Mouse (Mus musculus) liver, embryonic 14.5 days (tissue): Measurements from ENCODE around the gene Efhd2. TPM values are rescaled to one million over a fixed set of nuclear protein-coding genes. Genes with fewer than 3 reads are reported as not detected.

ENCODE experiments used
- ATAC-seq: fragments of 200-750 bp; cut with Nextera tagmentation; 2 replicates; pipeline ENCODE4 v1.8.0; 2017; ENCODE audit warnings: moderate number of reproducible peaks, mild to moderate bottlenecking, moderate library complexity; ENCODE audit not compliant: insufficient read depth
- DNase-seq, 3 experiments: peaks; one replicate each; pipeline ENCODE4 v3.0.0-alpha.2; 2012 to 2013; ENCODE audit warnings: low read depth in 3 of 3, low spot score in 3 of 3
- H3K27ac ChIP-seq: fragments of 300-500 bp; sonication (generic); 2 replicates; pipeline ENCODE4 v1.5.1; 2014; ENCODE audit warnings: moderate library complexity, mild to moderate bottlenecking, control low read depth, inconsistent platforms
- H3K27me3 ChIP-seq: fragments of 300-500 bp; sonication (generic); 2 replicates; pipeline ENCODE4 v1.6.1; 2014; ENCODE audit warnings: mild to moderate bottlenecking, low read length, moderate library complexity; ENCODE audit not compliant: control insufficient read depth, insufficient read depth
- H3K36me3 ChIP-seq: fragments of 300-500 bp; sonication (generic); replicated peaks from 2 replicates; pipeline ENCODE4 v1.6.1; 2014; ENCODE audit warnings: low read depth; ENCODE audit not compliant: control insufficient read depth, insufficient read depth
- H3K4me1 ChIP-seq, 2 experiments: fragments of 200-500 bp in 1 of 2; fragments of 300-500 bp in 1 of 2; sonication (generic) in 1 of 2; replicated peaks; 2 replicates each; pipeline ENCODE4 v1.6.1; 2012 to 2014; ENCODE audit warnings: antibody characterized with exemption in 1 of 2, inconsistent platforms in 1 of 2, low read length in 1 of 2; ENCODE audit not compliant: control insufficient read depth in 2 of 2, insufficient read depth in 2 of 2
- H3K4me2 ChIP-seq: fragments of 300-500 bp; sonication (generic); 2 replicates; pipeline ENCODE4 v1.6.1; 2014; ENCODE audit warnings: low read depth, mild to moderate bottlenecking, control low read depth, moderate library complexity
- H3K4me3 ChIP-seq, 2 experiments: fragments of 200-500 bp in 1 of 2; fragments of 300-500 bp in 1 of 2; sonication (generic) in 1 of 2; 2 replicates each; pipeline ENCODE4 v1.5.1; 2012 to 2014; ENCODE audit warnings: low read depth in 2 of 2, low read length in 2 of 2, mild to moderate bottlenecking in 2 of 2, control low read depth in 1 of 2, inconsistent platforms in 1 of 2, moderate library complexity in 1 of 2; ENCODE audit not compliant: insufficient read depth in 1 of 2
- H3K9ac ChIP-seq: fragments of 300-500 bp; sonication (generic); replicated peaks from 2 replicates; pipeline ENCODE4 v1.6.1; 2014; ENCODE audit warnings: mild to moderate bottlenecking, control low read depth, moderate library complexity
- H3K9me3 ChIP-seq: fragments of 300-500 bp; sonication (generic); 2 replicates; pipeline ENCODE4 v1.6.1; 2016; ENCODE audit warnings: low read length, mixed read lengths; ENCODE audit not compliant: control insufficient read depth
- CTCF ChIP-seq: IDR thresholded peaks from 2 replicates; pipeline ENCODE4 v1.5.1; 2016; ENCODE audit warnings: antibody characterized with exemption, low read depth, control low read depth
- EP300 ChIP-seq: IDR thresholded peaks from 2 replicates; pipeline ENCODE4 v1.6.1; 2016; ENCODE audit warnings: antibody characterized with exemption, low read depth
- WGBS: fragments of 180-500 bp; shearing (Covaris S2); extraction: QIAGEN DNeasy Blood & Tissue Kit; methylation state at CpG from one replicate; pipeline ENCODE4 v1.1.7; 2014; ENCODE audit not compliant: insufficient replicate concordance; 5-methylcytosine and 5-hydroxymethylcytosine counted together
- polyA plus RNA-seq, 2 experiments: library from polyadenylated mRNA; depleted of rRNA in 1 of 2; stranded (reverse) in 1 of 2; unstranded in 1 of 2; fragments of >200 nt; fragmentation: Nextera tagmentation in 1 of 2; extraction: Ambion mirVana in 1 of 2; gene quantifications; 2 replicates each; pipeline versions ENCODE4 v1.2.1 to v1.2.3; 2012 to 2014

Efhd2 gene
- polyA plus RNA-seq, 2 experiments: 23.4 to 25.9 TPM

GRCm38 (mm10) chr4:141874111-141874600 lies 564 bp downstream of the Efhd2 start:
- Histone ChIP-seq H3K27ac (peak overlapping the region; percentile 67), H3K4me3 (peak overlapping the region; percentile 75 to 76), H3K9me3 (no peaks in the 10 kb centered on the region), H3K9ac (peak overlapping the region; percentile 89), H3K36me3 (peaks cover 5% of the 10 kb centered on the region), H3K4me1 (peaks cover 33 to 47% of the 10 kb centered on the region in 2 experiments), H3K4me2 (peak overlapping the region; percentile 87), H3K27me3 (no peaks in the 10 kb centered on the region; the same call in none of the 2 replicates)
- DNase-seq (no peak), ATAC-seq (no peak; the same call in 1 of the 2 replicates)
- TF ChIP-seq EP300 (no peak), CTCF (no peak)
- WGBS: 0% methylated on average over 19 of the region's 19 CpGs

GRCm38 (mm10) chr4:141872977-141873376 lies 1.7 kb downstream of the Efhd2 start:
- H3K4me3 ChIP-seq: peak overlapping the region; percentile 75 to 76
- H3K9ac ChIP-seq: peak overlapping the region; percentile 89
- TF ChIP-seq EP300: no peak
- no peak for TF ChIP-seq CTCF
- no peak for DNase-seq
- H3K27me3 ChIP-seq: no peaks in the 10 kb centered on the region; the same call in none of the 2 replicates
- H3K9me3 ChIP-seq: no peaks in the 10 kb centered on the region
- peaks cover 5% of the 10 kb centered on the region for H3K36me3 ChIP-seq
- peak overlapping the region; percentile 87 for H3K4me2 ChIP-seq
- WGBS: 78% methylated on average over 9 of the region's 9 CpGs
- ATAC-seq: no peak
- peaks cover 33 to 47% of the 10 kb centered on the region in 2 experiments for H3K4me1 ChIP-seq
- H3K27ac ChIP-seq: no peak overlapping the region

DNA sequence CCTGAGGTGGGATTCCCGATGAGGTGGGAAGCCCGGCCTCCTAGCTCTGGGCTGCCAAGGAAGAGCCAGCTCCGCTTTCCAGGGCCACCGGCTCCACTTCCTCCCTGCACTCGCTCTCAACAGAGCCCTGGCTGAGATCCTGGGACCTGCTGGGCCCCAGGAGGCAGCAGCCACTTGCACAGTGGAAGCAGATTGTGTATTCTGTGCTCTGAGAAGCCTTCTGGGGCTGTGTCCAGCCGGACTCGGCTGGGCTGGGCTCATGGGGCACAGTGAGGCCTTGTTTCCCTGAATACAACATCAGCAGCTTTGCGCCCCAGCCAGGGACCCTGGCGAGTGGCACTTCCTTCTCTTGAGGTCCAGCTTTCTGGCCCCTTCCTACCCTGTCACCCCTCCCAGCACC lies 2.8 kb downstream of the Efhd2 start:
- TF ChIP-seq CTCF (no peak), EP300 (no peak)
- H3K27ac ChIP-seq: no peak overlapping the region
- no peaks in the 10 kb centered on the region; the same call in 1 of the 2 replicates for H3K27me3 ChIP-seq
- ATAC-seq: no peak
- no peak for DNase-seq
- peaks cover 33 to 47% of the 10 kb centered on the region in 2 experiments for H3K4me1 ChIP-seq
- H3K4me2 ChIP-seq: peak overlapping the region; percentile 87
- H3K9ac ChIP-seq: no peak overlapping the region
- WGBS: 78% methylated on average over 9 of the region's 9 CpGs
- H3K9me3 ChIP-seq: no peaks in the 10 kb centered on the region
- peaks cover 5% of the 10 kb centered on the region for H3K36me3 ChIP-seq
- H3K4me3 ChIP-seq: peak overlapping the region in 1 of 2 experiments; percentile 26; a peak in 2 of 4 replicates

DNA sequence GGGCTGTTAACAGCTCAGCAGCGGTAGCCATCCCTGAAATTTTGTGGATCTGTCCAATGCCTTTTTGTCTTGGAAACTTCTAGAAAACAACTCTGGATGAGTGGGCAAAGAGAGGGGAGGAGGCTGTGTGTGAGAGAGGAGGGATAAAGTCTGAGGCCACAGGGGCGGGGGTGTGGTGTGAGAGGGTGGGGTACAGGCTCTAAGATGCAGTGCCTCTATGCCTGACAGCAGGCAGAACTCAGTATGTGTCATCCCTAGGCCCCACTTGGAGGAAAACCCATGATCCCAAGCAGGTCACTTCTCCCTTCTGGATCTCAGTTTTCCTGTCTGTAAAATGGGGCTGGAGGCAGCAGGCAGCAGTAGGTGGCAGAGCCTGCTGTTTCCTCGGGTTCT lies 3.4 kb downstream of the Efhd2 start:
- WGBS: 81% methylated on average over 3 of the region's 3 CpGs
- H3K9ac ChIP-seq: peak overlapping the region; percentile 18; the same call in 1 of the 2 replicates
- H3K4me3 ChIP-seq: no peak overlapping the region
- DNase-seq (no peak), ATAC-seq (no peak)
- no peaks in the 10 kb centered on the region; the same call in 1 of the 2 replicates for H3K27me3 ChIP-seq
- no peaks in the 10 kb centered on the region for H3K9me3 ChIP-seq
- H3K36me3 ChIP-seq: peaks cover 5% of the 10 kb centered on the region
- no peak for TF ChIP-seq CTCF
- TF ChIP-seq EP300: no peak
- H3K27ac ChIP-seq: no peak overlapping the region
- H3K4me1 ChIP-seq: peaks cover 32 to 43% of the 10 kb centered on the region in 2 experiments
- H3K4me2 ChIP-seq: peak overlapping the region; percentile 87

- Histone ChIP-seq H3K4me3 (no peak overlapping the region), H3K36me3 (peaks cover 5% of the 10 kb centered on the region), H3K9me3 (no peaks in the 10 kb centered on the region), H3K4me1 (peaks cover 27 to 38% of the 10 kb centered on the region in 2 experiments), H3K9ac (no peak overlapping the region), H3K27ac (no peak overlapping the region), H3K27me3 (no peaks in the 10 kb centered on the region), H3K4me2 (peak overlapping the region; percentile 87; the same call in 1 of the 2 replicates)
- ATAC-seq (no peak), DNase-seq (no peak)
- no peak for TF ChIP-seq CTCF
- no peak for TF ChIP-seq EP300
- 70% methylated on average over 11 of the region's 11 CpGs for WGBS
These were observed 3.9 kb downstream of the Efhd2 start for GRCm38 (mm10) chr4:141870666-141871332.
